Mouse (Mus musculus) central nervous system, embryonic 14 days (tissue): Measurements from ENCODE around the gene Gm5938. TPM values are rescaled to one million over a fixed set of nuclear protein-coding genes. Genes with fewer than 3 reads are reported as not detected.

Experiments
- polyA plus RNA-seq: library from polyadenylated mRNA; depleted of rRNA; stranded (reverse); fragments of >200 nt; gene quantifications from 2 replicates; pipeline ENCODE4 v1.2.3, GENCODE M21; 2012; rRNA removed

The Gm5938 gene
- not detected in 2 replicates for polyA plus RNA-seq

GRCm38 (mm10) chrX:78125167-78125566 lies at the start of gene Gm5938:
Gene Gm5938, plus strand, starts transcription at chrX:78125467.

GRCm38 (mm10) chrX:78091274-78091673 lies 34.0 kb upstream of the Gm5938 start, which contains the start of gene Obp1a:
Gene Obp1a, minus strand, starts transcription at chrX:78091374.

Other genes starting within 250 kb of the Gm5938 start
- gene 5430402E10Rik, start 200.4 kb upstream of the Gm5938 start, polyA plus RNA-seq = not detected in 2 replicates
- gene Obp1a, start 34.1 kb upstream of the Gm5938 start, polyA plus RNA-seq = 0.10 TPM in 1 of 2 replicates, not detected in the other
- gene Obp1b, start 61.3 kb downstream of the Gm5938 start, polyA plus RNA-seq = not detected in 2 replicates
- gene Gm14743, start 120.5 kb downstream of the Gm5938 start, polyA plus RNA-seq = not detected in 2 replicates
- gene 4930480E11Rik, start 244.2 kb downstream of the Gm5938 start, polyA plus RNA-seq = not detected in 2 replicates